Mouse (Mus musculus): ENCODE data around the gene Spryd3. TPM values are rescaled to one million over a fixed set of nuclear protein-coding genes. Genes with fewer than 3 reads are reported as not detected.
A peak's percentile ranks its signal among the peaks of the same experiment; 100 is the strongest.

The Spryd3 gene
- 20.8 and 21.4 TPM in 2 replicates for polyA plus RNA-seq (2012; ENCODE audit: insufficient read depth, insufficient read length, missing spikeins)

DNA sequence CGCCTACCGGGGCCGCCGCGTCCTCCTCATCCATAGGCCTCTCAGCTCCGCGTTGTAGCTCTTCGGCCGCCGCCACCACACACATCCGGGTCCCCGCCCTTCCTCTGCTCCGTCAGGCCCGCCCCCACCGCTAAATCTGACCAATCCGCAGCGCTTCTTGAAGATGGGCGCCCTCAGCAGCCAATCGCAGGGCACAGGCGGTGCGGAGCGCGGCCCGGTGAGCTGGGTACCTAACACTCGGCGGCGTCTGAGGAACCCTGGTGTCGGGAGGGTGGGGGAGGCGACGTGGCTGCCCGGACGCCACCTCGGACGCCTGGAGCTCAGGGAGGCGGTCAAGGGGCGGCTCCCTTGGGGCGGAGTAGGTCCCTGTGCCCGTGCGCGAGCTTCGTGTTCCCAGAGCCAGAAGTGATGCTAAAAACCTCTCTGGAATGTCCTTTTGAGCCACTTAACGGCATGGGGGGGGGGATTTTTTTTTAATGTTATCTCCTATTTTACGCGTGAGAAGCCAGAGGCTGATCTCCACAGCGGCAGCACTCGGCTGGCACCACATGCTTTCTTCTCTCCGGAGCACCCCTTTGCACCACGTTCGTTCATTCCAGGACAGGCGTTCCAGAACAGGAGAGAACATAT lies at the start of gene Spryd3:
Gene Spryd3, minus strand, starts transcription at position 106 of the 630 bp plus-strand sequence.
- Histone ChIP-seq H3K27ac (ENCODE audit: insufficient read depth, low read depth, low read length) (no peak within 1 kb of the TSS), H3K4me1 (ENCODE audit: control insufficient read depth, insufficient read depth, low read length) (peaks cover 9% of the 10 kb centered on the region)
- TF ChIP-seq CTCF (IDR thresholded peaks at IDR 0.05; ENCODE audit: low read depth, low read length), result no peak
- no peak for TF ChIP-seq POLR2A (IDR thresholded peaks at IDR 0.05; ENCODE audit: borderline replicate concordance, low read depth, low read length)

DNA sequence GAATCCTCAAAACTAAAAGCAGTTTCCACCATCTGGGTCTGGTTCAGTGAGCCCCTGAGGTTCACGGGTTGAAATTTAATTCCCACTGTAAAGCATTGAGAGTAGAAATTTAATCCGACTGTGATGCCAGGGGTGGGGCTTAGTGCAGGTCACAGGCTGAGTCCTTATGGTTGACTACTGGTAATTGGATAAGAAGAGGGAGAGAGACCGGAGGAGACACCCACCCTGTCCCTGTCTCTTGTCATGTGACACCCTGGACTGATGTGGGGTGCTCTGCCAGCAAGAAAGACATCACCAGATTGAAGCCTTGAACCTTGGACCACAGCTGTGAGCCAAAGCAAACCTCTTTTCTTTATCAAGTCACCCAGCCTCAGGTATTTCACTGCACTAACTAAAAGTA lies 47.0 kb upstream of the Spryd3 start:
- Histone ChIP-seq H3K4me1 (ENCODE audit: control insufficient read depth, insufficient read depth, low read length) (no peaks in the 10 kb centered on the region), H3K27ac (ENCODE audit: insufficient read depth, low read depth, low read length) (no peak overlapping the region), H3K4me3 (ENCODE audit: insufficient read depth, low read length) (no peak overlapping the region)
- TF ChIP-seq POLR2A (IDR thresholded peaks at IDR 0.05; ENCODE audit: borderline replicate concordance, low read depth, low read length) (no peak), CTCF (IDR thresholded peaks at IDR 0.05; ENCODE audit: low read depth, low read length) (no peak)

More for the DNA sequence above, at the start of gene Spryd3:
- peak within 1 kb of the TSS; percentile 90 for H3K4me3 ChIP-seq (ENCODE audit: insufficient read depth, low read length)

DNA sequence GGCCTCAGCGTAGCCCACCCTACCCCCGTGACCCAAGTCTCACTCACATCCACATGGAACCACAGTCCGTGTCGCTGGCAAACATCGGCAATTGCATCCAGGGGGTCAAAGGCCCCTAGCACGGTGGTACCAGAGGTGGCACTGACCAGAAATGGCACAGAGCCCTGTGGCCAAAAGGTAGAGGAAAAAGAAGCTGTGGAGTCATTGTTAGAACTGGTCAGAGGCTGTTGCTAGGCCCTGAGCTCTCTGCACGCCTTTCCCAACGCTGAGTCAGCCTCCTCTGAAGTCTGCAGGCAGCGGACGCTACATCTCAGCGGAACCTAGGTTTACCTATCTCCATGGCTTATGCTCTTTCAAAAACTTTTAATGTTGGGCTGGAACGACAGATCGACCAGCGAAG lies 43.9 kb upstream of the Spryd3 start:
- H3K4me3 ChIP-seq (ENCODE audit: insufficient read depth, low read length), result no peak overlapping the region
- no peaks in the 10 kb centered on the region for H3K4me1 ChIP-seq (ENCODE audit: control insufficient read depth, insufficient read depth, low read length)
- H3K27ac ChIP-seq (ENCODE audit: insufficient read depth, low read depth, low read length), result no peak overlapping the region
- no peak for TF ChIP-seq POLR2A (IDR thresholded peaks at IDR 0.05; ENCODE audit: borderline replicate concordance, low read depth, low read length)
- no peak for TF ChIP-seq CTCF (IDR thresholded peaks at IDR 0.05; ENCODE audit: low read depth, low read length)

DNA sequence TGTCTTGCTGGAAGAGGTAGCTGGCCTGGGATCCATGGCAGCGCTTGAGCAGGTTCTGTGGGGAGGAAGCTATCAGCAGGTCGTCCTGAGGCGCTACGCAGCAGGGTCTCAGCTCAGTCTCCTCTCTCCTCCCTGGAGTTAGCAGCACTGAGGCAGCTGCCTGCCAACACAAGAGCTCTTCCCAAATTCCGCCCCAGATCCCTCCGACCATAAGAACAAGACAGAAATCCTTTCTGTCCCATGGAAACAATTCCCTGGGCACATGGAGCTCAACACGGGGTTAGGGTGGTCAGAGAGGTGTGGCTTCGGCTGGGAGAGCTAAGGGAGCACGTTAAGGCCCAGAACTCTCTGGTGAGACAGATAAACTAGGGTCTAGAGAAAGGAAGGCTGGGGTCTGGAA lies 43.1 kb upstream of the Spryd3 start:
- H3K4me1 ChIP-seq (ENCODE audit: control insufficient read depth, insufficient read depth, low read length), result no peaks in the 10 kb centered on the region
- no peak overlapping the region for H3K4me3 ChIP-seq (ENCODE audit: insufficient read depth, low read length)
- TF ChIP-seq CTCF (IDR thresholded peaks at IDR 0.05; ENCODE audit: low read depth, low read length) (no peak), POLR2A (IDR thresholded peaks at IDR 0.05; ENCODE audit: borderline replicate concordance, low read depth, low read length) (no peak)

DNA sequence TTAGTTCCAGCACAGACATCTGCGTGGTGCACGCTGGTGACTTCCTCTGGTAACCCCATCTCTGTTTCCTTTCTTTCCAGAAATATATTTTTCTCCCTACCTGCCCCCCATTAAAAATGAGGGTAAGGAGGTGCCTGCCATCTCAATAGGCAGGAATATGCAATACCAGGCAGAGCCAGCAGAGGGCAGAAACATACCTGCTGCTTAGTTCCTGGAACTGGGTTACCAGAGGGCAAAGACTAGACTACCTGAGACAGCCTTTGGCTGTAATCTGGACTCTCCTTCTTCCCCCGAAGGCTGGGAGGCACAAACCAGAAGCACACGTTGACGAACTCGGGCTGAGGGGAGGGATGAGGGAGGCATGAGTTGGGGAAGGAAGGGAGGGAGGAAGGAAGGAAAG lies 42.2 kb upstream of the Spryd3 start:
- H3K27ac ChIP-seq (ENCODE audit: insufficient read depth, low read depth, low read length), result no peak overlapping the region
- H3K4me3 ChIP-seq (ENCODE audit: insufficient read depth, low read length), result no peak overlapping the region
- peak; percentile 96 for TF ChIP-seq CTCF (IDR thresholded peaks at IDR 0.05; ENCODE audit: low read depth, low read length)
- TF ChIP-seq POLR2A (IDR thresholded peaks at IDR 0.05; ENCODE audit: borderline replicate concordance, low read depth, low read length), result no peak
- H3K4me1 ChIP-seq (ENCODE audit: control insufficient read depth, insufficient read depth, low read length), result no peaks in the 10 kb centered on the region

More for the DNA sequence above, 43.1 kb upstream of the Spryd3 start:
- no peak overlapping the region for H3K27ac ChIP-seq (ENCODE audit: insufficient read depth, low read depth, low read length)

DNA sequence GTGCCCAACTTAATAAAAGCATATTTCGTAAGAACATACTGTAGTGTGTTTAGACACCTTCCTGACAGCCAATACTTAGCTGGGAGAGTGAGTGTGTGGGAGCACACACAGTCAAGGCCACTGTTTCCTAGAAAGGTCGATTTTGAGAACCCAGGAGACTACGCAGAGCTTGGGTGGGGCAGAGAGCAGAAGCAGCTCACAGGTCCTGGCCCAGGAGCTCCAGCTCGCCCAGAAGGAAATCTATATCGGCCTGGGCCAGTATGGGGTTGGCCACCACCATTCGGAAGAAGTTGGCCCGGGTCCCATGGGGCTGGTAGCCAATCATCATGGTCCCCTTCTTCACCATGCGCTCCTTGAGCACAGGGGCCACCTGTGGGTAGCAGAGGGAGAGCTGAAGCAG lies 41.4 kb upstream of the Spryd3 start:
- TF ChIP-seq POLR2A (IDR thresholded peaks at IDR 0.05; ENCODE audit: borderline replicate concordance, low read depth, low read length), result no peak
- Histone ChIP-seq H3K4me3 (ENCODE audit: insufficient read depth, low read length) (no peak overlapping the region), H3K4me1 (ENCODE audit: control insufficient read depth, insufficient read depth, low read length) (no peaks in the 10 kb centered on the region), H3K27ac (ENCODE audit: insufficient read depth, low read depth, low read length) (no peak overlapping the region)

DNA sequence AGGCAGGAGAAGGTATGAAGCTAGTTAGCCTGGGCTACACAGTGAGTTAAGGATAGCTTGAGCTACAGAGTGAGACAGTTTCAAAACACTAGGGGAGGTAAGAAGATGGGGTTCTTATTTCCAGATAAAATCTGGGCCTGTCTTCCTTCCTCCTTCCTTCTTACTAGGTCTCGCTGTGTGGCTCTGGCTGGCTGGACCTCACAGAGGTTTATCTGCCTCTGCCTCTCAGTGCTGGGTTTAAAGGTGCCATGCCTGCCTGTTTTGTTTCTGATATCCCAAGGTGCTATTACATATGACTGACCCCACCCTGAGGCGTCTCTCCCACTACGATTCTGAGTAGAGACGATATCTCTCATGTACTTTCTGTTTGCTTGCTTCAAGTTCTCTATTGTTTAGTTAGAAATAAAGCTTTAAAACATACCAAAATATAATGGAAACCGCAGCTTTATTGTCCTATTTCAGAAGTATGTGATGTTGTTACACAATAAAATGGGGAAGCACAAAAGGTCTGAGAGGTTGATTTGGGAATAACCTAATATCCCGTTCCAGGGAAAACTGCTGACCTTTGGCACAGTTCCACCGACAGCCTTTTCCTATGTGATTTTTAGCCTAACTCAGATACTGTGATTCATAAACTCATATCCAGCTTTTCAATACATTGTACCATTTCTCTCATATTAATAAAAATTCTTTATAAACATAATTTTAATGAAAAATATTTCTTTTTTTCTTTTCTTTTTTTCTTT lies 40.7 kb upstream of the Spryd3 start:
- Histone ChIP-seq H3K4me1 (ENCODE audit: control insufficient read depth, insufficient read depth, low read length) (no peaks in the 10 kb centered on the region), H3K27ac (ENCODE audit: insufficient read depth, low read depth, low read length) (no peak overlapping the region)
- no peak for TF ChIP-seq POLR2A (IDR thresholded peaks at IDR 0.05; ENCODE audit: borderline replicate concordance, low read depth, low read length)
- TF ChIP-seq CTCF (IDR thresholded peaks at IDR 0.05; ENCODE audit: low read depth, low read length), result no peak

DNA sequence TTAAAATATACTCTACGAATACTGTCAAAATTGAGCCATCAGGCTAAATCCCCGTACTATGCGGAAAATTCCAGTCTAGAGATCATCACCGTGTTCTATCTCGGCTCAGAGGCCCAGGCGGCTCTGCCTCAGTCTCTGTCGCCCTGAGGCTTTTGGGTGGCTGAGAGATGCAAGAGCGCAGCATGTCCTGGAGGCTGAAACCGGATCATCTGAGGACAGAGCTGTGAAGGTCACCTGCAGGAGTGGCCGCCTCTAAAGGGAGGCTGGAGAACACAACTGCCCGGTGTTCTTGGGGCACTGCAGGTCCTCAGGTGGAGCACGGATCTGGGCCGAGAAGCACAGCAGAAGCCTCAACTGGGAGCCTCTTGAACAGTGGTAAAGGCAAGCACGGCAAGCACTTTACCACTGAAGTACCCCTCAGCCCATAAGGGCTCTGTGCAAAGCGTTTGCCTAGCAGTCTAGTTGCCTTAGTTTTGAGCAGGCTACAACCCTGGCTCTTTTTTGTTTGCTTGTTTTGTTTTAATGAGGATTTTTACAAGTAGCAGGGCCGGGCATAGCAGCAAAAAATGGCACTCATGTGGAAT lies 39.8 kb upstream of the Spryd3 start:
- Histone ChIP-seq H3K4me1 (ENCODE audit: control insufficient read depth, insufficient read depth, low read length) (no peaks in the 10 kb centered on the region), H3K4me3 (ENCODE audit: insufficient read depth, low read length) (no peak overlapping the region), H3K27ac (ENCODE audit: insufficient read depth, low read depth, low read length) (no peak overlapping the region)
- TF ChIP-seq POLR2A (IDR thresholded peaks at IDR 0.05; ENCODE audit: borderline replicate concordance, low read depth, low read length), result no peak
- no peak for TF ChIP-seq CTCF (IDR thresholded peaks at IDR 0.05; ENCODE audit: low read depth, low read length)

More for the DNA sequence above, 40.7 kb upstream of the Spryd3 start:
- H3K4me3 ChIP-seq (ENCODE audit: insufficient read depth, low read length), result no peak overlapping the region

DNA sequence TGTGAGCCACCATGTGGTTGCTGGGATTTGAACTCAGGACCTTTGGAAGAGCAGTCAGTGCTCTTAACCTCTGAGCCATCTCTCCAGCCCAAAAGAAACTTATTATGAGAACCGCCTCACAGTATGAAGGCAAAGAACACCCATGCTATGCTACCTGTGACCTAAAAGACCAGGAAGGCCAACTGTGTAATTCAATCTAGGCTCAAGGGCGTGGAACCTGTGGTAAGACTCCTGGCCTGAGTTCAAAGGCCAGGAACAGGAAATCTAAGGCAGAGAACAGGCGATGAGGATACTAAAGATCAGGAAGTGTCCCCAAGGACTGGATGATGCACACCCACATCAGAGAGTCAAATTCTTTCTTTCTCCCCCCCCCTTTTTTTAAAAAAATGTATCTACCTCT lies 37.5 kb upstream of the Spryd3 start:
- TF ChIP-seq CTCF (IDR thresholded peaks at IDR 0.05; ENCODE audit: low read depth, low read length), result no peak
- TF ChIP-seq POLR2A (IDR thresholded peaks at IDR 0.05; ENCODE audit: borderline replicate concordance, low read depth, low read length), result no peak

DNA sequence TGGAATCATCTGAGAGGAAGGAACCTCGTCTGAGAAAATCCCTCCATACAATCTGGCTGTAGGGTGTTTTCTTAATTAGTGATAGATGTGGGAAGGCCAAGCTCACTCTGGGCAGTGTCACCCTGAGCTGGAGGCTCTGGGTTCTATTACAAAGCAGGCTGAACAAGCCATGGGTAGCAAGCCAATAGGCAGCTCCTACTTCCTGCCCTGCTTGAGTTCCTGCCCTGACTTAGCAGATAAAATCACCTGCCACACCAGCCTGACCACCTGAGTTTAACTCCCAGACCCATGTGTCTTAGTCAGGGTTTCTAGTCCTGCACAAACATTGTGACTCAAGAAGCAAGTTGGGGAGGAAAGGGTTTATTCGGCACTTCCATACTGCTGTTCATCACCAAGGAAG lies 33.0 kb upstream of the Spryd3 start:
- Histone ChIP-seq H3K4me3 (ENCODE audit: insufficient read depth, low read length) (no peak overlapping the region), H3K27ac (ENCODE audit: insufficient read depth, low read depth, low read length) (no peak overlapping the region), H3K4me1 (ENCODE audit: control insufficient read depth, insufficient read depth, low read length) (peaks cover 13% of the 10 kb centered on the region)
- TF ChIP-seq POLR2A (IDR thresholded peaks at IDR 0.05; ENCODE audit: borderline replicate concordance, low read depth, low read length) (no peak), CTCF (IDR thresholded peaks at IDR 0.05; ENCODE audit: low read depth, low read length) (no peak)

More for the DNA sequence above, 37.5 kb upstream of the Spryd3 start:
- no peaks in the 10 kb centered on the region for H3K4me1 ChIP-seq (ENCODE audit: control insufficient read depth, insufficient read depth, low read length)
- H3K4me3 ChIP-seq (ENCODE audit: insufficient read depth, low read length), result no peak overlapping the region
- H3K27ac ChIP-seq (ENCODE audit: insufficient read depth, low read depth, low read length), result no peak overlapping the region

All from bone marrow macrophage, adult 2 months (primary cell).